Mouse (Mus musculus) cerebellum, adult (tissue): ENCODE measurements around the gene Tgfbr3.
"Not testable (repeated sequence)": the region's sequence is repeated elsewhere in the genome, so short reads cannot be mapped to it uniquely, and the experiment has no call there.

Source experiments
- ATAC-seq: cut with Nextera tagmentation; 2 replicates; pipeline ENCODE4 v1.9.2; 2017; ENCODE audit warnings: mild to moderate bottlenecking, moderate library complexity, mixed read lengths; ENCODE audit not compliant: insufficient number of reproducible peaks, low FRiP score, low TSS enrichment

Tgfbr3 gene

DNA sequence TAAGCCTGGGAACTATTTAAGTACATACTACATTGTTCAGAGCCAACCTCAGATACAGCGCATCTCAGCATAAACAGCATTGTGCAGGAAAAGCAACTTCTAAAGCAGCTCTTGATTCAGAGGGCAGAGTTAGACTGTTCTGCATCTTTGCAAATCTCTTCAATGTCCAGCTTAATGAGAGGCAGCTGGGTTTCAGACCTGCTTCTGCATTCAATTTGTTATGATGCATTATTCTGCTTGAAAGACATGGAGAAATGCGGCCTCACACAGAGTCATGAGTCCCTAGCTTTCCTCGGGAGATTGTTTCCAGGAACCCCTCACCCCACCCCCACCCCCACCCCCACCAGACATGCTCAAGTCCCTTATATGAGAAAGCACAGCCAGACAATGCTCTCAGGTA is 41.6 kb downstream of the Tgfbr3 start:
- ATAC-seq, result no peak

DNA sequence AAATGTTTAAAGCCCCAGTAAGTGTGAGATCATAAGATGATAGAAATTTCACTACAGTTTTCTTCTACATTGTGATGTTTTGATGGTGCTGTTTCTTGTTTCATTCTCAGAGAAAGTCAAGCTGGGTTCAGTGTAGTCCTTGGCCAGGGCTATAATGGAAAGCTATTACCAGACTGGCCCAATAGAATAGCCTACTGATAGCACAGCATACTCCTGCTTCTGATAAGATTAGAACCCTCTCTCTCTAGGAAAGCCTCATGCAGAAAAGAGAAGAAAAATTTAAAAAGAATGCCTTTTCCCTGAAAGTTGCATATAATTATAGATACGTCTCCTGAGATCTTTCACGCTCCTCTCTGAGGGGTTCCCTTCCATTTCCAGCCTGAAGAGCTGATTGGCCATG is 46.0 kb downstream of the Tgfbr3 start:
- ATAC-seq, result no peak

GRCm38 (mm10) chr5:107242993-107243392 is 46.4 kb downstream of the Tgfbr3 start:
- ATAC-seq, result no peak

GRCm38 (mm10) chr5:107240276-107240675 is 49.2 kb downstream of the Tgfbr3 start:
- ATAC-seq, result no peak

- no peak for ATAC-seq
These were observed 51.4 kb downstream of the Tgfbr3 start for GRCm38 (mm10) chr5:107237971-107238426.

DNA sequence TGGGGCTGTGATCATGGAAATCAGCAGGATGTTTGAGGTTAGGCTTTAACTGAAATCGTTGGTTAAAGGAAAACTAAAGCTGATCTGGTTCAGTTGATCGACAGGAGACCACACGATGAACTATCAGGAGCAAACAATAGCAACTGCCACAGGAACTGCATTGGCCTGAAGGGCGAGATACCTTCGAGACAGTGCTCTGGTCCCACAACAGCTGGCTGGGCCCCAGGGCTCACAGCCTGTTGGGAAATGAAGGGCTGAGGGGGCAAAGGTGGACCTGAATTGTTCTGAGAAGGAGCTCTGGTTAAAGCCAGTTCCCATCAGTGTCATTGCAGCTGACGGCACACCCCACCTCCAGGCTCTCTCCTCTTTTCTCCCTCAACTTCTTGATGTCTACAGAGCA is 52.5 kb downstream of the Tgfbr3 start:
- no peak for ATAC-seq

- 0 out of 2 replicates have a peak, but pooled peaks have one; percentile 36 for ATAC-seq
These were observed 53.4 kb downstream of the Tgfbr3 start for GRCm38 (mm10) chr5:107236039-107236438.

- ATAC-seq, result no peak
These were observed 55.8 kb downstream of the Tgfbr3 start for GRCm38 (mm10) chr5:107233366-107234354.

DNA sequence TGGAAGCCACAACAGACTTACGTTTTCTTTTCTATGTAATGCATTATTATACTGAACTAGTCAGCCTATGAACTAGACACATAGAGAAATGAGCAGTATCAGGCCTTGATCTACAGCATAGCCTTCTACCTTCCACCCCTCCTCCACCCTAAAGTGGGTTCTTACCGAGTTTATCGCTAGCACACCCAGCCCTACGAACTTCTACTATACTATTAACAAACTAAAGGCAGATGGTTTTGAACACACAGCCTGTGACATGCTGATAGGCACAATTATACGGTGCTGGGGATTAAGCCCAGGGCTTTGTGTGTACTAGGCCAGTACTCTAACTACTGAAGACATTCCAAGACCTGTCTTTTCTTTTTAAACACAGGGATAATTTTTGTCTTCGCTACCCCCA is 59.2 kb downstream of the Tgfbr3 start:
- no peak for ATAC-seq

- no peak for ATAC-seq
These were observed 60.4 kb downstream of the Tgfbr3 start for GRCm38 (mm10) chr5:107229037-107229436.

DNA sequence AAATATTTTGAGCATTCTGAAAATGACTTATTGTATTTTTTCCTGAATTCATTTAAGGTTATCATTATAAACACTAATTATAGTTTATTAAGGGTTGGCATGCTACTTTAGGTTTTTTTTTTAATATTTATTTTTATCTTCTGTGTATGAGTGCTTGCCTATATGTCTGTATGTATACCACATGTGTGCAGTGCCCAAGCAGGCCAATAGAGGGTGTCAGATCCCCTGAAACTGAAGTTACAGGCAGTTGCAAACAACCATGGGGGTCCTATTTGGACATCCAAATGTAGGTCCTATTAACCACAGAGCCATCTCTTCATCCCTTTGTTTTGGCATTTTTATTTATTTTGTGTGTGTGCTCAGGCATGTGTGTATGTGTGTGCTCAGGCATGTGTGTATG is 61.8 kb downstream of the Tgfbr3 start:
- no peak for ATAC-seq

DNA sequence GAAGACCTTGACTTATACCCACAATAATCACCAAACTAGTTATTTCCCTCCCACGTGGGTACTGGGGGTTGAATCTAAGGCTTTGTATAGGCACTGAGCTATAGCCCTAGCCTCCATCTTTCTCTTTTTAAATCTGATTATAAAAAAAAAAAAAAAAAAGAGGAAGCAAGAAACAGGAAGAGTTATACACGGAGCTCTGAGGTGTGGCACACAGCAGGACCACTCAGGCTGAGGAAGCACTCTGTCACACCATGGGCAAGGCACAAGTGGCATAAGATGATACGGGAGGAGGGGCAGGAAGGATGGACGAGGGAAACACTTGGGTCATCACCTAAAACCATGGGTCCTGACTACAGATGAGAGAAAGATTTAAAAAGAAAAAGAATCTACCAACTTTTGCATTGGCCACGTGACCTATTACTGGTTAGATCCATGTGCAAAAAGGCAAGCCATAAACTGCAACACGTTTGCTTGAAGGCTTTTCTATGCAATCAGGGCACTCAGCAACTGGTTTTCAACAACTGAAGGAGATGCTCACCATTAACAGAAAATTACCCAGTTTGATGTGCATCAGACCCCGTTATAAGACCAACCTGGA is 64.5 kb downstream of the Tgfbr3 start:
- no peak for ATAC-seq

- ATAC-seq, result no peak
These were observed 65.3 kb downstream of the Tgfbr3 start for GRCm38 (mm10) chr5:107224151-107224550.

DNA sequence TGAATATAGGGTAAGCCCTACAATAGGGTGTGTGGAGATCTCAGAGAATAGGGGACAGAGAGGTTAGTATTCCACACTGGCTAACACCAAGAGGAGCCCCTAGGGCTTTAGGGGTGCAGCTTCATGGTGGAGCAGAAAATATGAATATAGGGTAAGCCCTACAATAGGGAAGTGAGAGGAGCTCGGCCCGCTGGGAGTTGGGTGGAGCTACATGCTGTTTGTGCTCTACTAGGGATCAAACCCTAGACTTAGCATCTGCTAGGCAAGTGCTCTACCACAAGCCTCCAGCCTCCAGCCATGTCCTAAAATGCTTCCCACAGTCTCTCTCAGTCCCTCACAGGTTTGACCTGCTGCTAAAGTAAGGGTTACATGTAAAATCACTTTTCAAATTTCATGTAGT is 65.9 kb downstream of the Tgfbr3 start:
- not testable (repeated sequence) for ATAC-seq

- ATAC-seq, result no peak
These were observed 66.4 kb downstream of the Tgfbr3 start for GRCm38 (mm10) chr5:107223029-107223428.

- ATAC-seq, result no peak
These were observed 66.8 kb downstream of the Tgfbr3 start for GRCm38 (mm10) chr5:107222670-107223005.

DNA sequence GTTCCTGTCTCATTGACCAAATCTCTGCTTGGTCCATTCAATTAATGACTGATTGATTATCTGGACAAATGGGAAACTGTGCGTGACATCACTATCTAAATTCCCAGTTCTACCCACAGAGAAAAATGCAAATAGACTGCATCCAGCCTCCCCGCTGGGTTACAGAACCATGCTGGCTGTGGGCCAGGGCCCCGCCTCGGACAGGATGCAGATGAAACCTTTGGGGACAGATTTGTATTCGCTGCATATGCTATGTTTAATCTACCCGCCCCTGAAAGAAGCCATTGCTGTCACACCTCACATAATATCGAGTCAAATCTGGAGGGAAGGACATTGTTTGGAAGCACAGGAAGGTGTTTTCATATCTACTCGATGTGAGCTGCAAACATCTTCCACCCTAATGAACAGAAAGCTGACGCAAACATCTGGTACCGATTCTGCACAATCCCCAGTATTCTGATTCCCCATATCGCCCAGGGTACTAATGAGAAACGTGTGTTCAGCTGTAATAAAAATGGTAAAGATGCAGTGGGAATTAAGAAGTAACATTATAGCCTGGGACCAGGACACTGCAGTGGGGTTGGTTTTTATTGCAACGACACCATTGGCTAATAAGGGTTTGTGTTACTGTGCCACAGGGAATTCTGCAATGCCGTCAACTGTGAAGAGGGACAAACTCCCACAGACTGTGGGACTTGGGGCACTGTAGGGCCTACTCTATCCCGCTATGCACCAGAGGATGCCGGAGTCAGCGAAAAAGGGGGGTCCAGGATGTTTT is 67.3 kb downstream of the Tgfbr3 start:
- no peak for ATAC-seq

- peak; percentile 65; the same call in 1 of the 2 replicates for ATAC-seq
These were observed 68.5 kb downstream of the Tgfbr3 start for GRCm38 (mm10) chr5:107220936-107221335.

GRCm38 (mm10) chr5:107219883-107220282 is 69.5 kb downstream of the Tgfbr3 start:
- ATAC-seq, result no peak

GRCm38 (mm10) chr5:107219318-107219717 is 70.1 kb downstream of the Tgfbr3 start:
- ATAC-seq, result no peak

GRCm38 (mm10) chr5:107218594-107218993 is 70.8 kb downstream of the Tgfbr3 start:
- no peak for ATAC-seq
